8 mouse cellular contexts compared by ENCODE assay signal in the genomic region with DNA sequence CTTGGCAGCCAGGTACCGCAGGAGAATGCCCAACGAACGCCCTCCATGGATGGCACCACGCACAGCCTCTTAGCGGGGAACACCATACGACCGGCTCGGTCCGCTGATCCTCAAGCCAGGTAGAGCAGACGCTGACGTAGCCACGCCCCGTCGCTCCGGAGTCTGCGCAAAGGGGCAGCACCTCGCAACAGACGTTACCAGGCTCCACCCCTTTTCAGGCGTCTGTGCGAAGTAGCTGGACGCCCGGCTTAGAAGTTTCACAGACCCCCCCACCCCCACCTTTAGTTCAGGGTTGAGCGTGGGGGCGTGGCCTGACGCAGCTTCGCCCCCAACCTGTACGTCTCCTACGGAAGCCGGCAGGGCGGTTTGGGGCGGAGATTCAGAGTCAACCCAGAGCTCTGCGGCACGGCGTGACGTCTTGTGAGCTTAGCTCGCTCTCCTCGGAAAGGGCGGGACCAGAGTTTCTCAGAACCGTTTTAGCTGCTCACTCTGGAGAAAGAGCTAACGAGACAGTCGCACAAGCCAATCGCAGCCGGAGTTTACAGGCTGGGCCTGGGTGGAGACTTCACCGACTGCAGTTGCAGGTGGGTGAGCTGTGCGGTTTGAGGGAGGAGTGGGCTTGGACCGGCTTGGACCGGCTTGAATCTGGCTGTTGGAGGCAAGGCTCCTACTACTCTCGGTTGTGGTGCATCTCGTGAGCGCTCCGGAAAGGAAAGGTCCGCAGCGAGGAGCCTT. TPM values are rescaled to one million over a fixed set of nuclear protein-coding genes. Genes with fewer than 3 reads are reported as not detected.
A peak's percentile ranks its signal among the peaks of the same experiment; 100 is the strongest.
DNase-seq lines count a peak whose midpoint lies in the region; ATAC-seq and TF ChIP-seq lines count a peak whose summit lies in the region.

A gene (minus strand): TSS at position 121 of the 735 bp plus-strand sequence.
A gene (plus strand): TSS at position 483 of the 735 bp plus-strand sequence.

- no peaks in the 10 kb centered on the region for H3K27me3 ChIP-seq in ES-Bruce4 (ENCODE audit: control insufficient read depth, insufficient read depth, low read length, poor library complexity, severe bottlenecking)
- H3K27me3 ChIP-seq in forebrain, embryonic 13.5 days: no peaks in the 10 kb centered on the region
- no peaks in the 10 kb centered on the region for H3K27me3 ChIP-seq in liver, postnatal 0 days (ENCODE audit: insufficient read depth, low read length)
- no peaks in the 10 kb centered on the region for H3K27me3 ChIP-seq in neural tube, embryonic 14.5 days (ENCODE audit: control insufficient read depth, insufficient read depth, low read length)

- TF ChIP-seq CTCF in ES-Bruce4 (IDR thresholded peaks at IDR 0.05; ENCODE audit: low read depth, low read length): no peak
- no peak for TF ChIP-seq CTCF in liver, postnatal 0 days (IDR thresholded peaks at IDR 0.05; ENCODE audit: low read depth)

- peak within 1 kb of the TSS; percentile 67 for H3K9ac ChIP-seq in ES-Bruce4 (ENCODE audit: low read depth, poor library complexity, severe bottlenecking)
- peak within 1 kb of the TSS; percentile 82 for H3K9ac ChIP-seq in forebrain, embryonic 13.5 days
- peak within 1 kb of the TSS; percentile 75 for H3K9ac ChIP-seq in liver, postnatal 0 days (replicated peaks)
- H3K9ac ChIP-seq in neural tube, embryonic 14.5 days (replicated peaks; ENCODE audit: low read depth, low read length): peak within 1 kb of the TSS; percentile 75

- under 1% methylated on average over 52 of the region's 53 CpGs for WGBS in forebrain, embryonic 13.5 days
- under 1% methylated on average over 53 of the region's 53 CpGs for WGBS in large intestine, adult 2 months
- under 1% methylated on average over 53 of the region's 53 CpGs for WGBS in liver, postnatal 0 days (ENCODE audit: insufficient replicate concordance)
- WGBS in neural tube, embryonic 14.5 days: under 1% methylated on average over 53 of the region's 53 CpGs

- peak; percentile 58; the same call in 1 of the 2 replicates for TF ChIP-seq EP300 in ES-Bruce4 (IDR thresholded peaks at IDR 0.05; ENCODE audit: insufficient read depth, low read depth, low read length)
- TF ChIP-seq EP300 in liver, postnatal 0 days (IDR thresholded peaks at IDR 0.05; ENCODE audit: low read depth): peak; percentile 75

- H3K4me1 ChIP-seq in ES-Bruce4 (ENCODE audit: control insufficient read depth, insufficient read depth, low read length): no peaks in the 10 kb centered on the region
- peaks cover 24% of the 10 kb centered on the region for H3K4me1 ChIP-seq in forebrain, embryonic 13.5 days
- 0 out of 2 replicates have a peak, but pooled peaks cover 8% of the 10 kb centered on the region for H3K4me1 ChIP-seq in liver, postnatal 0 days (ENCODE audit: insufficient read depth)
- H3K4me1 ChIP-seq in neural tube, embryonic 14.5 days (ENCODE audit: control insufficient read depth, insufficient read depth, low read length): peaks cover 8% of the 10 kb centered on the region; the same call in 1 of the 2 replicates

- peak within 1 kb of the TSS; percentile 72 for H3K4me2 ChIP-seq in forebrain, embryonic 13.5 days
- H3K4me2 ChIP-seq in liver, postnatal 0 days (ENCODE audit: low read depth, low read length): peak within 1 kb of the TSS; percentile 87
- H3K4me2 ChIP-seq in neural tube, embryonic 14.5 days (ENCODE audit: low read depth, low read length): peak within 1 kb of the TSS; percentile 75

- peak; percentile 99 for DNase-seq in heart, postnatal 10 days
- DNase-seq in large intestine, adult 2 months (ENCODE audit: low read depth, low spot score): peak; percentile 100
- DNase-seq in liver, postnatal 0 days: peak; percentile 98
- peak; percentile 98 for DNase-seq in testis, postnatal 10 days (ENCODE audit: low spot score)

- H3K27ac ChIP-seq in ES-Bruce4 (ENCODE audit: insufficient read depth, low read length): peak within 1 kb of the TSS; percentile 75
- peak within 1 kb of the TSS; percentile 91 for H3K27ac ChIP-seq in forebrain, embryonic 13.5 days
- peak within 1 kb of the TSS; percentile 84 for H3K27ac ChIP-seq in liver, postnatal 0 days (ENCODE audit: low read depth)
- H3K27ac ChIP-seq in neural tube, embryonic 14.5 days (ENCODE audit: low read depth, low read length): peak within 1 kb of the TSS; percentile 88

- intact Hi-C loops in heart, postnatal 10 days (cut with DNase I): loop anchor here (2.0 kb wide), 1 partner anchor 67 kb away; a partner anchor contains a TSS

- peaks cover 6% of the 10 kb centered on the region for H3K36me3 ChIP-seq in ES-Bruce4 (ENCODE audit: control insufficient read depth, insufficient read depth, low read length, poor library complexity, severe bottlenecking)
- H3K36me3 ChIP-seq in forebrain, embryonic 13.5 days (ENCODE audit: poor library complexity, severe bottlenecking): no peaks in the 10 kb centered on the region
- H3K36me3 ChIP-seq in liver, postnatal 0 days (replicated peaks; ENCODE audit: insufficient read depth, low read length): no peaks in the 10 kb centered on the region
- H3K36me3 ChIP-seq in neural tube, embryonic 14.5 days (ENCODE audit: control insufficient read depth, insufficient read depth, low read length): no peaks in the 10 kb centered on the region

- TF ChIP-seq POLR2A in ES-Bruce4 (IDR thresholded peaks at IDR 0.05; ENCODE audit: insufficient read depth, low read length): peak; percentile 90

- H3K4me3 ChIP-seq in ES-Bruce4 (ENCODE audit: low read depth, low read length): peak within 1 kb of the TSS; percentile 93
- H3K4me3 ChIP-seq in forebrain, embryonic 13.5 days: peak within 1 kb of the TSS; percentile 71
- peak within 1 kb of the TSS; percentile 69 for H3K4me3 ChIP-seq in liver, postnatal 0 days (ENCODE audit: low read depth, low read length)
- H3K4me3 ChIP-seq in neural tube, embryonic 14.5 days (ENCODE audit: low read depth, low read length): peak within 1 kb of the TSS; percentile 68

- ATAC-seq in cerebellum, adult (ENCODE audit: insufficient number of reproducible peaks, low FRiP score, low TSS enrichment): peak; percentile 97
- peak; percentile 98 for ATAC-seq in forebrain, embryonic 13.5 days
- ATAC-seq in liver, postnatal 0 days: peak; percentile 95
- ATAC-seq in neural tube, embryonic 14.5 days (ENCODE audit: low read depth): peak; percentile 98

- no peaks in the 10 kb centered on the region for H3K9me3 ChIP-seq in ES-Bruce4 (replicated peaks; ENCODE audit: control insufficient read depth, insufficient read depth, low read length, poor library complexity, severe bottlenecking)
- no peaks in the 10 kb centered on the region for H3K9me3 ChIP-seq in forebrain, embryonic 13.5 days (replicated peaks)
- no peaks in the 10 kb centered on the region for H3K9me3 ChIP-seq in liver, postnatal 0 days (ENCODE audit: low read length)
- no peaks in the 10 kb centered on the region for H3K9me3 ChIP-seq in neural tube, embryonic 14.5 days (ENCODE audit: control insufficient read depth, low read length)

RNA-seq across cellular contexts. Expression of the first gene that starts in this region (rescaled TPM):
- polyA plus RNA-seq in ES-Bruce4 (2011; ENCODE audit: insufficient read depth, insufficient read length, low read depth, missing spikeins): 43.2 and 49.0 TPM in 2 replicates
- polyA plus RNA-seq in forebrain, embryonic 13.5 days (2015; fragmentation: Nextera tagmentation; extraction: Ambion mirVana): 34.2 and 35.9 TPM in 2 replicates
- total RNA-seq in heart, postnatal 10 days (2021): 10 to 100 TPM; 16.4 to 18.3 TPM
- polyA plus RNA-seq in large intestine, adult 2 months (2012; rRNA removed): 1.6 and 1.7 TPM in 2 replicates
- 22.8 and 23.6 TPM in 2 replicates for polyA plus RNA-seq in liver, postnatal 0 days (2015; fragmentation: Nextera tagmentation; extraction: Ambion mirVana)
- 35.7 and 37.3 TPM in 2 replicates for polyA plus RNA-seq in neural tube, embryonic 14.5 days (2014; fragmentation: Nextera tagmentation; extraction: Ambion mirVana)

RNA-seq across cellular contexts. Expression of the second gene that starts in this region (rescaled TPM):
- polyA plus RNA-seq in ES-Bruce4 (2011; ENCODE audit: insufficient read depth, insufficient read length, low read depth, missing spikeins): 2.0 and 2.7 TPM in 2 replicates
- 7.8 and 8.7 TPM in 2 replicates for polyA plus RNA-seq in forebrain, embryonic 13.5 days (2015; fragmentation: Nextera tagmentation; extraction: Ambion mirVana)
- total RNA-seq in heart, postnatal 10 days (2021): 1 to 10 TPM; 6.9 to 8.9 TPM
- polyA plus RNA-seq in large intestine, adult 2 months (2012; rRNA removed): 0.32 and 0.37 TPM in 2 replicates
- 3.2 and 3.3 TPM in 2 replicates for polyA plus RNA-seq in liver, postnatal 0 days (2015; fragmentation: Nextera tagmentation; extraction: Ambion mirVana)
- 13.8 and 14.5 TPM in 2 replicates for polyA plus RNA-seq in neural tube, embryonic 14.5 days (2014; fragmentation: Nextera tagmentation; extraction: Ambion mirVana)

Comparison
In these comparisons a context has a peak if more than half of its experiments do, and no peak if none do; other contexts are left out.
1. Peak in every context shown above with its lines: DNase-seq, ATAC-seq, H3K4me3 ChIP-seq and H3K27ac ChIP-seq.